Mouse (Mus musculus): ENCODE measurements around the gene Spsb4. TPM values are rescaled to one million over a fixed set of nuclear protein-coding genes. Genes with fewer than 3 reads are reported as not detected.

Gene Spsb4
- polyA plus RNA-seq, 1 experiment from 2014 or later = 53.7 TPM

DNA sequence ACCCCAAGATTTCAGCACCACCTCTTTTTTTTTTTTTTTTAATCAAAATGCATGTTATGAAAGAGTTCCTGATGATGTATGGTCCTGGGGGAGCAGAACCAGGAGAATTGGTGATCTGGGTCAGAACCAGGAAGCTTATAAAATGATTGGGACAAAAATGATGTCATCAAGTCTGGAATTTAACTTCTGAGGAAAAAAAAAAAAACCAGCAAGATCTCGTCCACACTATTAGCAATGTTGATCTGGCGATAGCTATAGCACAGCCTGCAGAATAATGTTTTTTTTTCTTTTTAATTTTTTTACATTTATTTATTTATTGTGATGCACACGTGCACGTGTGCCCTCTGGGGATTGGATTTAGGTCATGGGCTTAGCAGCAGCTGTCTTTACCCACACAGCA lies 27.6 kb upstream of the Spsb4 start:
- H3K4me1 ChIP-seq (ENCODE audit: control insufficient read depth, insufficient read depth, low read length) = no peaks in the 10 kb centered on the region
- ATAC-seq (replicated peaks; ENCODE audit: extremely low read depth, insufficient read depth, low FRiP score) = no peak
- no peak overlapping the region for H3K4me2 ChIP-seq (ENCODE audit: low read depth, low read length)
- no peaks in the 10 kb centered on the region for H3K36me3 ChIP-seq (ENCODE audit: control insufficient read depth, insufficient read depth)
- no peak overlapping the region for H3K27ac ChIP-seq (ENCODE audit: low read length)
- no peaks in the 10 kb centered on the region; the same call in 1 of the 2 replicates for H3K9me3 ChIP-seq (replicated peaks; ENCODE audit: control insufficient read depth, low read length)
- H3K9ac ChIP-seq (ENCODE audit: low read length) = no peak overlapping the region
- 83% methylated on average over 4 of the region's 4 CpGs for WGBS
- no peak overlapping the region for H3K4me3 ChIP-seq (ENCODE audit: low read length)
- no peaks in the 10 kb centered on the region for H3K27me3 ChIP-seq (ENCODE audit: control insufficient read depth, insufficient read depth, low read length)

DNA sequence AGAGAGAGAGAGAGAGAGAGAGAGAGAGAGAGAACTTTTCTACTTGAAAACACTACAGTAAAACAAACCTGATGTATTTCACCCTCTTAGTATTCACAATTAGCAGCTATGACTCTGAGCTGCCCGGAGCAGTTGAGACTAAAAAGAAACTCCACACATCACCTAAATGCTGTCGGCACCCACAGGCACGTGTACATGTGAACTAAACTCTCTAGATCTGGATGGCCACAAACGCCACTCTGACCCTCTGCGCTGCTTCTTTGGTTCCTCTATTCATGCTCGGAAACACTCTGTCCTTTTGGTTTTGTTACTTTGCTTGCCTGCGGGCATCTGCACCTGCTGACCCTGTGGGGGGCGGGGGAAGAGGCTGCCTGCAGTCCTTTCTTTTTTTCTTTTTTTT lies 23.0 kb upstream of the Spsb4 start:
- Histone ChIP-seq H3K4me3 (ENCODE audit: low read length) (no peak overlapping the region), H3K27ac (ENCODE audit: low read length) (no peak overlapping the region), H3K9me3 (replicated peaks; ENCODE audit: control insufficient read depth, low read length) (no peaks in the 10 kb centered on the region), H3K27me3 (ENCODE audit: control insufficient read depth, insufficient read depth, low read length) (no peaks in the 10 kb centered on the region), H3K9ac (ENCODE audit: low read length) (no peak overlapping the region), H3K36me3 (ENCODE audit: control insufficient read depth, insufficient read depth) (no peaks in the 10 kb centered on the region), H3K4me2 (ENCODE audit: low read depth, low read length) (no peak overlapping the region), H3K4me1 (ENCODE audit: control insufficient read depth, insufficient read depth, low read length) (peaks cover 4% of the 10 kb centered on the region; the same call in 1 of the 2 replicates)
- ATAC-seq (replicated peaks; ENCODE audit: extremely low read depth, insufficient read depth, low FRiP score) = no peak
- 62% methylated on average over 8 of the region's 8 CpGs for WGBS

DNA sequence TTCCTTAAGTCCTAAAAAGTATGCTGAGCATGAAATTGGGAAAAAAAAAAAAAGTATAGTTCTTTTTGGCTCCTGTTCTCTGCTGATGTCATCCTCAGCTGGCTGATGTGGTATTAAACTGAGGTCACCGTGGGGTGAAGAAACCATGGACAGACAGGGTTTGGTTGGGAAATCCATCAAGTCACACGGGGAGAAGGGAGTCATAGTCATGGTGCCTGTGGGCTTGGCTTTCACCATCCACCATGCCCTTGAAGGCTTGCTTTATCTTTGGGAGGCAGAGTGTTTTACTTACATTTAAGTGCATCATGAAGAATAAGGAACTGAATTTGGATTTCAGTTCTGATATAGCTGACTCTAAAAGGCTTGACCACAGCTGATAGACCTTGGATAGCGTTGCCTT lies 19.4 kb upstream of the Spsb4 start:
- no peaks in the 10 kb centered on the region for H3K9me3 ChIP-seq (replicated peaks; ENCODE audit: control insufficient read depth, low read length)
- H3K4me2 ChIP-seq (ENCODE audit: low read depth, low read length) = no peak overlapping the region
- peaks cover 4% of the 10 kb centered on the region; the same call in 1 of the 2 replicates for H3K4me1 ChIP-seq (ENCODE audit: control insufficient read depth, insufficient read depth, low read length)
- H3K36me3 ChIP-seq (ENCODE audit: control insufficient read depth, insufficient read depth) = no peaks in the 10 kb centered on the region
- no peak overlapping the region for H3K27ac ChIP-seq (ENCODE audit: low read length)
- ATAC-seq (replicated peaks; ENCODE audit: extremely low read depth, insufficient read depth, low FRiP score) = no peak
- WGBS = 85% methylated on average over 3 of the region's 3 CpGs
- H3K9ac ChIP-seq (ENCODE audit: low read length) = no peak overlapping the region
- H3K27me3 ChIP-seq (ENCODE audit: control insufficient read depth, insufficient read depth, low read length) = no peaks in the 10 kb centered on the region
- H3K4me3 ChIP-seq (ENCODE audit: low read length) = no peak overlapping the region

DNA sequence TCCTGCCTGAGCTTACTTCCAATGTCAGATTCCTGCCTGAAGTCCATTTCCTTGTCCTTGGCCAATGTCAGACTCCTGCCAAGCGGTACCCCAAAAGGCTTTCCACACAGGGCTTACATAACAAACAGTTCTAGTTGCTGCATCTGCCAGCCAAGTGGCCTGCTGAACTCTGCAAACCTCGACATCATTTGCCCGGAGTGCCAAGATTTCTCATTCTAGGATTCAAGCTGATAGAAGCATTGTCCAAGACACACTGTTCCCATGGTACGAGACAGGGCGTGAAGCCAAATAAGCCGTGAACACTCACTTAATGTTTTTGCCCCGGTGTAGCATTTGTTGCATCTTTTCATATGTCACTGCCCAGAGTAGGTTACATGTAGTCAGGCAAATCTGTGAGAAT lies 18.0 kb upstream of the Spsb4 start:
- H3K27ac ChIP-seq (ENCODE audit: low read length) = no peak overlapping the region
- peaks cover 4% of the 10 kb centered on the region; the same call in 1 of the 2 replicates for H3K4me1 ChIP-seq (ENCODE audit: control insufficient read depth, insufficient read depth, low read length)
- ATAC-seq (replicated peaks; ENCODE audit: extremely low read depth, insufficient read depth, low FRiP score) = no peak
- WGBS = 78% methylated on average over 7 of the region's 7 CpGs
- no peak overlapping the region for H3K4me2 ChIP-seq (ENCODE audit: low read depth, low read length)
- H3K27me3 ChIP-seq (ENCODE audit: control insufficient read depth, insufficient read depth, low read length) = no peaks in the 10 kb centered on the region
- H3K9ac ChIP-seq (ENCODE audit: low read length) = no peak overlapping the region
- no peaks in the 10 kb centered on the region for H3K36me3 ChIP-seq (ENCODE audit: control insufficient read depth, insufficient read depth)
- H3K9me3 ChIP-seq (replicated peaks; ENCODE audit: control insufficient read depth, low read length) = no peaks in the 10 kb centered on the region
- H3K4me3 ChIP-seq (ENCODE audit: low read length) = no peak overlapping the region

DNA sequence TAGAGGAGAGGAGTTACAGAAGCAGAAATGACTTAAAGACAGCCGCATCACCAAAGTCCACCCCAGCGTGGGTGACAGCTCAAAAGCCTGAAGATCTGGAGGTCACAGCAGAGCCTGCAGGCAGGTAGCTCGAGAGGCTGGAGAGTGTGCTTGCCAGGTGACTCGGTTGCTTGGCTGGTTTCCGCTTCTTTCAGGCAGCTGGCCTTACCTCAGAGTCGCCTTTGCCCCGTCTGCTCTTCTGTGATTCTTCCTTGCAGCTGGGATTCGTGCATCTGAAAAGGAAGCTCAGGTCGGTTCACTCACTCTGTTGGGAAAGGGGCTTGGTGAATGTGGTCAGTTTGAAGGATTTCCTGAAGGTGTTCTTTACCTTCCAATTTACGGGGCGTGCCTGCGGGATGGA lies 8.7 kb upstream of the Spsb4 start:
- Histone ChIP-seq H3K4me3 (ENCODE audit: low read length) (no peak overlapping the region), H3K27ac (ENCODE audit: low read length) (no peak overlapping the region), H3K4me1 (ENCODE audit: control insufficient read depth, insufficient read depth, low read length) (no peaks in the 10 kb centered on the region), H3K9ac (ENCODE audit: low read length) (no peak overlapping the region), H3K4me2 (ENCODE audit: low read depth, low read length) (no peak overlapping the region), H3K9me3 (replicated peaks; ENCODE audit: control insufficient read depth, low read length) (peaks cover 3% of the 10 kb centered on the region; the same call in 1 of the 2 replicates), H3K36me3 (ENCODE audit: control insufficient read depth, insufficient read depth) (no peaks in the 10 kb centered on the region), H3K27me3 (ENCODE audit: control insufficient read depth, insufficient read depth, low read length) (no peaks in the 10 kb centered on the region)
- ATAC-seq (replicated peaks; ENCODE audit: extremely low read depth, insufficient read depth, low FRiP score) = no peak
- WGBS = 77% methylated on average over 12 of the region's 12 CpGs

DNA sequence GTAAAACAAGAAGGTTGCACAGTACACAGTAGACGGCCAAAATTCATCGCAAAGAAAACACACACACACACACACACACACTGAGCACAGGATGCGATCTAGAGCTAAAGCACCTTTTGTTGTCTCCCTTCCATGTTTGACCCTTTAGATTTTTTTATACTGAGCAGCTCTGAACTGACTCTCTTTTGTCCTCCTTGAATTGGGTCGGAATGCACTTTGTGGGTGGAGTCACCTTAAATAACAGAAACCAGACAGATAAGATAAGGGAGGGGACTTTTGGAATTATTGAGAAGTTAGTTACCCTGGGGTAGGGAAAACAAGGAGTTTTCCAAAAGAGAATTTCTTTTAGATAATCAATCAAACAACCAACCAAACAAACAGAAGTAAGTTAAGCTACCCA lies 7.4 kb upstream of the Spsb4 start:
- Histone ChIP-seq H3K36me3 (ENCODE audit: control insufficient read depth, insufficient read depth) (no peaks in the 10 kb centered on the region), H3K9ac (ENCODE audit: low read length) (no peak overlapping the region), H3K4me2 (ENCODE audit: low read depth, low read length) (no peak overlapping the region), H3K9me3 (replicated peaks; ENCODE audit: control insufficient read depth, low read length) (peaks cover 3% of the 10 kb centered on the region; the same call in 1 of the 2 replicates), H3K4me3 (ENCODE audit: low read length) (no peak overlapping the region), H3K4me1 (ENCODE audit: control insufficient read depth, insufficient read depth, low read length) (no peaks in the 10 kb centered on the region), H3K27ac (ENCODE audit: low read length) (no peak overlapping the region), H3K27me3 (ENCODE audit: control insufficient read depth, insufficient read depth, low read length) (peaks cover 4% of the 10 kb centered on the region; the same call in 1 of the 2 replicates)
- 80% methylated on average over 4 of the region's 4 CpGs for WGBS
- ATAC-seq (replicated peaks; ENCODE audit: extremely low read depth, insufficient read depth, low FRiP score) = no peak

DNA sequence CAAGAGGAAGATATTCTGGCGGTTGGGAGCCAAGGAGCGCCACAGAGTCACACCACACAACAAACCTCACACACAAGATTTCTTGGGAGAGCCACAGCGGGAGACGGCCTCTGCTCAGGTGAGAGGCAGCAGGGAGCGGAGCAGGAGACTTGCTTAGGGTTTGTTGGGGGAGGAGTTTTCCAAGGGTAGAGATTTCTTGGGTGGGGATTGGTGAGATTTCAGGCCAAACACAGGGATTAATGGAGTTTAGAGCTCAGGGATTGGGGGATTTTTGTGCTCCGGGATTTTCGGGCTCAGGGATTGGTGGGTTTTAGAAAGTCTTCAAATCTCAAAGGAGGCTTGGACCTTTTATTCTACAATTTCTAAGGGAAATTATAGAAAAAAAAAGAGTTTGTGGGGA lies 5.8 kb upstream of the Spsb4 start:
- Histone ChIP-seq H3K36me3 (ENCODE audit: control insufficient read depth, insufficient read depth) (no peaks in the 10 kb centered on the region), H3K27ac (ENCODE audit: low read length) (no peak overlapping the region), H3K4me3 (ENCODE audit: low read length) (no peak overlapping the region), H3K4me1 (ENCODE audit: control insufficient read depth, insufficient read depth, low read length) (peaks cover 4% of the 10 kb centered on the region; the same call in 1 of the 2 replicates), H3K9me3 (replicated peaks; ENCODE audit: control insufficient read depth, low read length) (peaks cover 3% of the 10 kb centered on the region; the same call in 1 of the 2 replicates), H3K9ac (ENCODE audit: low read length) (no peak overlapping the region), H3K4me2 (ENCODE audit: low read depth, low read length) (no peak overlapping the region), H3K27me3 (ENCODE audit: control insufficient read depth, insufficient read depth, low read length) (peaks cover 6% of the 10 kb centered on the region)
- WGBS = 67% methylated on average over 7 of the region's 7 CpGs
- no peak for ATAC-seq (replicated peaks; ENCODE audit: extremely low read depth, insufficient read depth, low FRiP score)

DNA sequence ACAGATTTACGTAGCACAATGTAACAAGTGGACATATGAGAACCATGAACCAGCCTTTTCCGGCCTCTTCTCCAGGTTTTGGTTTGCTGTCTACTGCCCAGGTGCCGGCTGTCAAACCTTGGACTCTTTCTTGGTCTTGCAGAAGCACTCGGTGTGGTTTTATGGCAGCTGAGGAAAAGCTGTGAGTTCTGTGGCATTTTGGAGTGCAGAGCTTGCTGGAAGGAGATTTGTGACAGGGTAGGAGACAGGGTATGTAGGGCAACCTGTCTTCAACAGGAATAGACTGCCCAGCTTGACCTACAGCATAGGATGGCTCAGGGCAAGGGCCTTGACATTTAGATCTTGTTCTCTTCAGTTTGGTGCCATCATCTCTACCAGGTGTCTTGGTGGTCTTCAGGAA lies 4.3 kb upstream of the Spsb4 start:
- WGBS = 86% methylated on average over 4 of the region's 4 CpGs
- H3K9ac ChIP-seq (ENCODE audit: low read length) = no peak overlapping the region
- H3K9me3 ChIP-seq (replicated peaks; ENCODE audit: control insufficient read depth, low read length) = peaks cover 3% of the 10 kb centered on the region; the same call in 1 of the 2 replicates
- no peaks in the 10 kb centered on the region for H3K36me3 ChIP-seq (ENCODE audit: control insufficient read depth, insufficient read depth)
- H3K4me1 ChIP-seq (ENCODE audit: control insufficient read depth, insufficient read depth, low read length) = peaks cover 6% of the 10 kb centered on the region; the same call in 1 of the 2 replicates
- H3K4me3 ChIP-seq (ENCODE audit: low read length) = no peak overlapping the region
- no peak overlapping the region for H3K4me2 ChIP-seq (ENCODE audit: low read depth, low read length)
- peaks cover 6% of the 10 kb centered on the region for H3K27me3 ChIP-seq (ENCODE audit: control insufficient read depth, insufficient read depth, low read length)
- no peak for ATAC-seq (replicated peaks; ENCODE audit: extremely low read depth, insufficient read depth, low FRiP score)
- no peak overlapping the region for H3K27ac ChIP-seq (ENCODE audit: low read length)

DNA sequence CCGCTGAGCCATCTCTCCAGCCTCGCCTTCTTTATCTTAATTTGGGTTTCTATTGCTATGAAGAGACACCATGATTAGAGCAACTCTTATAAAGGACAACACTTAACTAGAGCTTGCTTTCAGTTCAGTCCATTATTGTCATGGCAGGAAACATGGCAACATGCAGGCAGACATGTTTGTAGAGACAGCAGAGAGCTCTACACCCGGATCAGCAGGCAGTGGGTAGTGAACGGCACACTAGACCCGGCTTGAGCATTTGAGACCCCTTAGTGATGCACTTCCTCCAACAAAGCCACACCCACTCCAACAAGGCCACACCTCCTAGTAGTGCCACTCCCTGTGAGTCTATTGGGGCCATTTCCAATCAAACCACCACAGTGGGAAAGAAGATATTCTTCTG lies 3.7 kb upstream of the Spsb4 start:
- no peak overlapping the region for H3K27ac ChIP-seq (ENCODE audit: low read length)
- peaks cover 6% of the 10 kb centered on the region for H3K4me1 ChIP-seq (ENCODE audit: control insufficient read depth, insufficient read depth, low read length)
- no peak overlapping the region for H3K4me3 ChIP-seq (ENCODE audit: low read length)
- H3K4me2 ChIP-seq (ENCODE audit: low read depth, low read length) = no peak overlapping the region
- ATAC-seq (replicated peaks; ENCODE audit: extremely low read depth, insufficient read depth, low FRiP score) = no peak
- H3K9ac ChIP-seq (ENCODE audit: low read length) = no peak overlapping the region
- no peaks in the 10 kb centered on the region for H3K36me3 ChIP-seq (ENCODE audit: control insufficient read depth, insufficient read depth)
- peaks cover 6% of the 10 kb centered on the region for H3K27me3 ChIP-seq (ENCODE audit: control insufficient read depth, insufficient read depth, low read length)
- 82% methylated on average over 5 of the region's 5 CpGs for WGBS
- H3K9me3 ChIP-seq (replicated peaks; ENCODE audit: control insufficient read depth, low read length) = peaks cover 3% of the 10 kb centered on the region; the same call in 1 of the 2 replicates
